Mouse (Mus musculus) cerebellum, adult 2 months (tissue): Measurements from ENCODE around the gene Spata31d1a. TPM values are rescaled to one million over a fixed set of nuclear protein-coding genes. Genes with fewer than 3 reads are reported as not detected.

Experiments
- DNase-seq, 2 experiments: peaks; one replicate each; pipeline ENCODE4 v3.0.0; 2021
- H3K27ac ChIP-seq: fragments of 200-500 bp; 2 replicates; pipeline ENCODE4 v1.5.1; 2012; ENCODE audit warnings: low read length, control low read depth, inconsistent platforms; ENCODE audit not compliant: insufficient read depth
- H3K27me3 ChIP-seq: fragments of 200-500 bp; 2 replicates; pipeline ENCODE4 v1.6.1; 2012; ENCODE audit warnings: inconsistent platforms, mild to moderate bottlenecking, low read length, moderate library complexity; ENCODE audit not compliant: control insufficient read depth, insufficient read depth
- H3K4me1 ChIP-seq: fragments of 200-500 bp; 2 replicates; pipeline ENCODE4 v1.6.1; 2011; ENCODE audit warnings: low read length; ENCODE audit not compliant: control insufficient read depth, insufficient read depth
- H3K4me3 ChIP-seq: fragments of 200-500 bp; replicated peaks from 2 replicates; pipeline ENCODE3; 2011; ENCODE audit warnings: mild to moderate bottlenecking, low read depth, low read length, control low read depth; ENCODE audit not compliant: insufficient read depth
- CTCF ChIP-seq: fragments of 200-500 bp; IDR thresholded peaks from 2 replicates; pipeline ENCODE4 v1.5.1; 2011; ENCODE audit warnings: low read depth, mild to moderate bottlenecking, control low read depth, low read length, moderate library complexity, borderline replicate concordance; ENCODE audit not compliant: insufficient read depth
- POLR2A ChIP-seq: fragments of 200-500 bp; IDR thresholded peaks from 2 replicates; pipeline ENCODE4 v1.6.1; 2011; ENCODE audit warnings: low read length, control low read depth, borderline replicate concordance; ENCODE audit not compliant: insufficient read depth
- WGBS: fragments of 180-500 bp; shearing (Covaris S2); methylation state at CpG from one replicate; pipeline ENCODE4 v1.1.7; 2018; 5-methylcytosine and 5-hydroxymethylcytosine counted together
- polyA plus RNA-seq: library from polyadenylated mRNA; depleted of rRNA; stranded (reverse); fragments of >200 nt; gene quantifications from 2 replicates; pipeline ENCODE4 v1.2.3, GENCODE M21; 2012; rRNA removed

The Spata31d1a gene
- polyA plus RNA-seq, 1 experiment = 0.25 TPM

- Histone ChIP-seq H3K27me3 (no peaks in the 10 kb centered on the region), H3K4me3 (no peak overlapping the region), H3K27ac (no peak overlapping the region), H3K4me1 (peaks cover 36% of the 10 kb centered on the region)
- WGBS = 70% methylated on average over 10 of the region's 10 CpGs
- no peak for DNase-seq
- TF ChIP-seq CTCF = no peak
- no peak for TF ChIP-seq POLR2A
Observed at GRCm38 (mm10) chr13:59656316-59656832, 53.8 kb downstream of the Spata31d1a start.

- H3K4me1 ChIP-seq = peaks cover 38% of the 10 kb centered on the region
- DNase-seq = no peak
- no peak overlapping the region for H3K4me3 ChIP-seq
- TF ChIP-seq POLR2A = no peak
- no peak for TF ChIP-seq CTCF
- H3K27me3 ChIP-seq = no peaks in the 10 kb centered on the region
- no peak overlapping the region for H3K27ac ChIP-seq
- 95% methylated on average over 15 of the region's 15 CpGs for WGBS
Observed at GRCm38 (mm10) chr13:59655718-59656315, 54.3 kb downstream of the Spata31d1a start.

- TF ChIP-seq POLR2A (no peak), CTCF (no peak)
- H3K27me3 ChIP-seq = no peaks in the 10 kb centered on the region
- no peak overlapping the region for H3K27ac ChIP-seq
- DNase-seq = no peak
- no peak overlapping the region for H3K4me3 ChIP-seq
- H3K4me1 ChIP-seq = peaks cover 42% of the 10 kb centered on the region
- WGBS = 92% methylated on average over 5 of the region's 5 CpGs
Observed at GRCm38 (mm10) chr13:59654465-59654864, 55.7 kb downstream of the Spata31d1a start.

GRCm38 (mm10) chr13:59653136-59653535 is 57.0 kb downstream of the Spata31d1a start:
- 51% methylated on average over 3 of the region's 3 CpGs for WGBS
- Histone ChIP-seq H3K27me3 (no peaks in the 10 kb centered on the region), H3K4me1 (peaks cover 48% of the 10 kb centered on the region), H3K4me3 (no peak overlapping the region), H3K27ac (peak overlapping the region; percentile 32; the same call in 1 of the 2 replicates)
- TF ChIP-seq CTCF (no peak), POLR2A (no peak)
- DNase-seq = no peak

- WGBS = 11% methylated on average over 5 of the region's 5 CpGs
- H3K27ac ChIP-seq = peak overlapping the region; percentile 57
- TF ChIP-seq CTCF = no peak
- peaks cover 49% of the 10 kb centered on the region for H3K4me1 ChIP-seq
- no peaks in the 10 kb centered on the region for H3K27me3 ChIP-seq
- H3K4me3 ChIP-seq = no peak overlapping the region
- no peak for DNase-seq
Observed at GRCm38 (mm10) chr13:59652651-59653050, 57.5 kb downstream of the Spata31d1a start.

Other genes starting within 250 kb of the Spata31d1a start
- 103 and 114 TPM in 2 replicates for gene Agtpbp1, start 125.1 kb downstream of the Spata31d1a start, polyA plus RNA-seq
- 76.9 and 91.6 TPM in 2 replicates for gene Naa35, start 125.1 kb downstream of the Spata31d1a start, polyA plus RNA-seq
- gene Golm1, start 34.5 kb downstream of the Spata31d1a start, polyA plus RNA-seq = 23.3 and 27.8 TPM in 2 replicates
- gene 4921517D22Rik, start 16.2 kb downstream of the Spata31d1a start, polyA plus RNA-seq = not detected in 2 replicates
- not detected in 2 replicates for gene Spata31d1b, start 2.0 kb upstream of the Spata31d1a start, polyA plus RNA-seq
- 0.03 TPM in 2 replicates for gene Spata31d1d, start 21.4 kb upstream of the Spata31d1a start, polyA plus RNA-seq
- 0.17 and 0.28 TPM in 2 replicates for gene 1700014D04Rik, start 36.4 kb upstream of the Spata31d1a start, polyA plus RNA-seq
- 296 and 301 TPM in 2 replicates for gene Isca1, start 59.5 kb upstream of the Spata31d1a start, polyA plus RNA-seq
- gene Gm49354, start 71.9 kb upstream of the Spata31d1a start, polyA plus RNA-seq = not detected in 2 replicates
- 35.5 and 36.5 TPM in 2 replicates for gene Tut7, start 112.8 kb upstream of the Spata31d1a start, polyA plus RNA-seq